Mouse (Mus musculus) stomach, postnatal 0 days (tissue): Measurements from ENCODE around the gene Pcdh7. TPM values are rescaled to one million over a fixed set of nuclear protein-coding genes. Genes with fewer than 3 reads are reported as not detected.
"Not testable (repeated sequence)": the region's sequence is repeated elsewhere in the genome, so short reads cannot be mapped to it uniquely, and the experiment has no call there.

Experiments
- ATAC-seq: fragments of 200-750 bp; cut with Nextera tagmentation; 2 replicates; pipeline ENCODE4 v1.8.0; 2017; ENCODE audit not compliant: low FRiP score, low TSS enrichment
- DNase-seq: peaks from one replicate; pipeline ENCODE4 v3.0.0-alpha.2; 2016; ENCODE audit warnings: low spot score
- H3K27ac ChIP-seq: fragments of 300-500 bp; sonication (generic); replicated peaks from 2 replicates; pipeline ENCODE4 v1.5.1; 2014; ENCODE audit warnings: mild to moderate bottlenecking, control low read depth
- H3K27me3 ChIP-seq: fragments of 300-500 bp; sonication (generic); 2 replicates; pipeline ENCODE4 v1.6.1; 2014; ENCODE audit warnings: low read length; ENCODE audit not compliant: control insufficient read depth, insufficient read depth
- H3K36me3 ChIP-seq: fragments of 300-500 bp; sonication (generic); 2 replicates; pipeline ENCODE4 v1.6.1; 2014; ENCODE audit warnings: low read length, mixed read lengths; ENCODE audit not compliant: control insufficient read depth, insufficient read depth
- H3K4me1 ChIP-seq: fragments of 300-500 bp; sonication (generic); replicated peaks from 2 replicates; pipeline ENCODE4 v1.6.1; 2014; ENCODE audit warnings: antibody characterized with exemption; ENCODE audit not compliant: control insufficient read depth, insufficient read depth
- H3K4me2 ChIP-seq: fragments of 300-500 bp; sonication (generic); replicated peaks from 2 replicates; pipeline ENCODE4 v1.6.1; 2014; ENCODE audit warnings: low read depth, mild to moderate bottlenecking, control low read depth, moderate library complexity
- H3K4me3 ChIP-seq: fragments of 300-500 bp; sonication (generic); 2 replicates; pipeline ENCODE4 v1.5.1; 2014; ENCODE audit warnings: low read depth, low read length, control low read depth
- H3K9ac ChIP-seq: fragments of 300-500 bp; sonication (generic); 2 replicates; pipeline ENCODE4 v1.6.1; 2014; ENCODE audit warnings: mild to moderate bottlenecking, low read length, control low read depth, mixed read lengths
- H3K9me3 ChIP-seq: fragments of 300-500 bp; sonication (generic); 2 replicates; pipeline ENCODE4 v1.6.1; 2016; ENCODE audit warnings: low read length; ENCODE audit not compliant: control insufficient read depth
- CTCF ChIP-seq: IDR thresholded peaks from 2 replicates; pipeline ENCODE4 v1.5.1; 2016; ENCODE audit warnings: antibody characterized with exemption, low read depth, mild to moderate bottlenecking, moderate library complexity
- EP300 ChIP-seq: optimal IDR thresholded peaks from 2 replicates; pipeline ENCODE3; 2016; ENCODE audit warnings: antibody characterized with exemption
- WGBS: fragments of 180-500 bp; shearing (Covaris S2); extraction: QIAGEN DNeasy Blood & Tissue Kit; methylation state at CpG from one replicate; pipeline ENCODE4 v1.1.7; 2014; 5-methylcytosine and 5-hydroxymethylcytosine counted together
- polyA plus RNA-seq: library from polyadenylated mRNA; unstranded; fragments of >200 nt; fragmentation: Nextera tagmentation; extraction: Ambion mirVana; gene quantifications from 2 replicates; pipeline ENCODE4 v1.2.1, GENCODE M21; 2015

Gene Pcdh7
- polyA plus RNA-seq, 1 experiment from 2014 or later: 6.4 TPM

GRCm38 (mm10) chr5:58116096-58116495 lies 398.3 kb downstream of the Pcdh7 start:
- Histone ChIP-seq H3K27me3 (no peaks in the 10 kb centered on the region), H3K27ac (no peak overlapping the region), H3K9me3 (no peaks in the 10 kb centered on the region), H3K4me3 (no peak overlapping the region), H3K4me1 (no peaks in the 10 kb centered on the region), H3K9ac (no peak overlapping the region), H3K36me3 (no peaks in the 10 kb centered on the region), H3K4me2 (no peak overlapping the region)
- WGBS: 72% methylated on average over 3 of the region's 3 CpGs
- TF ChIP-seq EP300 (no peak), CTCF (no peak)
- DNase-seq (no peak), ATAC-seq (no peak)

GRCm38 (mm10) chr5:58117896-58118295 lies 400.1 kb downstream of the Pcdh7 start:
- 76% methylated on average over 3 of the region's 3 CpGs for WGBS
- no peak for DNase-seq

GRCm38 (mm10) chr5:58118930-58119611 lies 401.3 kb downstream of the Pcdh7 start:
- TF ChIP-seq EP300 (no peak), CTCF (no peak)
- no peaks in the 10 kb centered on the region for H3K27me3 ChIP-seq
- H3K4me1 ChIP-seq: no peaks in the 10 kb centered on the region

More at GRCm38 (mm10) chr5:58117896-58118295, 400.1 kb downstream of the Pcdh7 start:
- Histone ChIP-seq H3K36me3 (no peaks in the 10 kb centered on the region), H3K4me1 (no peaks in the 10 kb centered on the region), H3K9me3 (no peaks in the 10 kb centered on the region), H3K4me3 (no peak overlapping the region), H3K4me2 (no peak overlapping the region), H3K27me3 (no peaks in the 10 kb centered on the region), H3K9ac (no peak overlapping the region), H3K27ac (no peak overlapping the region)
- no peak for ATAC-seq
- no peak for TF ChIP-seq CTCF
- TF ChIP-seq EP300: no peak

GRCm38 (mm10) chr5:58143897-58144296 lies 426.1 kb downstream of the Pcdh7 start:
- ATAC-seq (no peak), DNase-seq (no peak)
- Histone ChIP-seq H3K9me3 (no peaks in the 10 kb centered on the region), H3K4me2 (no peak overlapping the region), H3K27me3 (no peaks in the 10 kb centered on the region), H3K9ac (no peak overlapping the region), H3K36me3 (no peaks in the 10 kb centered on the region), H3K4me1 (no peaks in the 10 kb centered on the region), H3K27ac (no peak overlapping the region), H3K4me3 (no peak overlapping the region)
- TF ChIP-seq EP300 (no peak), CTCF (no peak)
- 58% methylated on average over 2 of the region's 2 CpGs for WGBS

More at GRCm38 (mm10) chr5:58118930-58119611, 401.3 kb downstream of the Pcdh7 start:
- no peaks in the 10 kb centered on the region for H3K9me3 ChIP-seq
- ATAC-seq: no peak
- no peaks in the 10 kb centered on the region for H3K36me3 ChIP-seq
- H3K4me3 ChIP-seq: no peak overlapping the region
- no peak for DNase-seq
- H3K27ac ChIP-seq: no peak overlapping the region
- no peak overlapping the region for H3K9ac ChIP-seq
- no peak overlapping the region for H3K4me2 ChIP-seq
- 34% methylated on average over 3 of the region's 3 CpGs for WGBS

GRCm38 (mm10) chr5:58153966-58154365 lies 436.2 kb downstream of the Pcdh7 start:
- ATAC-seq: no peak
- 70% methylated on average over 5 of the region's 5 CpGs for WGBS

GRCm38 (mm10) chr5:58172218-58172617 lies 454.5 kb downstream of the Pcdh7 start:
- TF ChIP-seq EP300 (no peak), CTCF (no peak)
- Histone ChIP-seq H3K4me3 (no peak overlapping the region), H3K9ac (no peak overlapping the region), H3K9me3 (no peaks in the 10 kb centered on the region), H3K27ac (no peak overlapping the region), H3K36me3 (no peaks in the 10 kb centered on the region), H3K27me3 (no peaks in the 10 kb centered on the region), H3K4me2 (no peak overlapping the region), H3K4me1 (no peaks in the 10 kb centered on the region)
- ATAC-seq (no peak), DNase-seq (no peak)

More at GRCm38 (mm10) chr5:58153966-58154365, 436.2 kb downstream of the Pcdh7 start:
- H3K4me2 ChIP-seq: no peak overlapping the region
- H3K4me1 ChIP-seq: no peaks in the 10 kb centered on the region
- no peak overlapping the region for H3K9ac ChIP-seq
- H3K36me3 ChIP-seq: no peaks in the 10 kb centered on the region
- no peak for DNase-seq
- H3K27me3 ChIP-seq: no peaks in the 10 kb centered on the region
- no peak overlapping the region for H3K27ac ChIP-seq
- no peaks in the 10 kb centered on the region for H3K9me3 ChIP-seq
- TF ChIP-seq EP300 (no peak), CTCF (no peak)
- no peak overlapping the region for H3K4me3 ChIP-seq

GRCm38 (mm10) chr5:58174335-58174734 lies 456.6 kb downstream of the Pcdh7 start:
- H3K4me3 ChIP-seq, H3K9me3 ChIP-seq, H3K4me1 ChIP-seq, H3K9ac ChIP-seq, DNase-seq, H3K27ac ChIP-seq, H3K27me3 ChIP-seq, H3K36me3 ChIP-seq, ATAC-seq, H3K4me2 ChIP-seq: not testable (repeated sequence)
